ENCODE assay signal across 11 mouse cellular contexts in the genomic region with DNA sequence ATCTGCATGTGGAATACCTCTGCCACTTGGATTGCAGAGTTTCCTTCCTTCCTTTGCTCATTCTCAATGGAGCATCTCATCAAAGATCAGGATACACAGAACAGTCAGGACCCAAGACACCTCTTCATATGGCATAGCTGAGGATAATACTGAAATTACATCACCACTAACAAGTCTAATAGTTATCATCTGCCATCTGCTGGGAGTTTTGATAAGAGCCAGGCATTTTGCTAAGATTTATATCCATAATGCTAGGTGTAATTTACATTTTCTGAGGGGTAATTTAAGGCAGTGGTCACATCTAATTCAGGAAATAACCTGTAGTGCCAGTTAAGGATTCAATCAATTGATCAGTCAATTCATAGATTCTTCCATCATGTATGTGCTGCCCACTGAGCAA.
"Had no signal": no experiment of that assay in that cellular context is flagged by ENCODE, and none has a peak within 500 bp of the region (broad histone marks: within the 10 kb centered on the region; RNA-seq: fewer than 3 reads in every experiment).

No protein-coding gene starts in this region.

- H3K4me3 ChIP-seq: intestine, embryonic 15.5 days; limb, embryonic 15.5 days; liver, embryonic 12.5 days; lung, embryonic 15.5 days; midbrain, embryonic 13.5 days; neural tube, embryonic 13.5 days had no signal

- H3K27ac ChIP-seq: intestine, embryonic 15.5 days; kidney, postnatal 0 days; limb, embryonic 15.5 days; liver, embryonic 12.5 days; lung, embryonic 15.5 days; midbrain, embryonic 13.5 days; neural tube, embryonic 13.5 days had no signal

- DNase-seq: kidney, adult 9 months; kidney, postnatal 36 days; right cerebral cortex, postnatal 14 days; thymus, postnatal 4 days had no signal
